Mouse (Mus musculus) MEL (cell line): ENCODE results near the gene Gm8773. TPM values are rescaled to one million over a fixed set of nuclear protein-coding genes. Genes with fewer than 3 reads are reported as not detected.

Experiments used
- DNase-seq: peaks from one replicate; pipeline ENCODE4 v3.0.0; 2011; ENCODE audit warnings: low read depth, low spot score
- H3K27ac ChIP-seq: 2 replicates; pipeline ENCODE4 v1.5.1; 2012; ENCODE audit warnings: low read depth, mild to moderate bottlenecking, control low read depth, low read length, moderate library complexity; ENCODE audit not compliant: control insufficient read depth
- H3K27me3 ChIP-seq, 2 experiments: fragments of 150-350 bp in 1 of 2; sonication (generic) in 1 of 2; 2 replicates each; pipeline ENCODE4 v1.6.1; 2012; ENCODE audit warnings: low read length in 2 of 2, mild to moderate bottlenecking in 2 of 2, improper control_type of control experiment in 1 of 2, moderate library complexity in 1 of 2; ENCODE audit not compliant: insufficient read depth in 2 of 2, control insufficient read depth in 1 of 2
- H3K36me3 ChIP-seq, 2 experiments: 2 replicates each; pipeline ENCODE4 v1.6.1; 2012 to 2014; ENCODE audit warnings: low read length in 2 of 2, improper control_type of control experiment in 1 of 2, inconsistent platforms in 1 of 2, mild to moderate bottlenecking in 1 of 2; ENCODE audit not compliant: insufficient read depth in 2 of 2, control insufficient read depth in 1 of 2
- H3K4me1 ChIP-seq, 2 experiments: fragments of 150-350 bp in 1 of 2; sonication (generic) in 1 of 2; 2 replicates each; pipeline ENCODE4 v1.6.1; 2012; ENCODE audit warnings: low read length in 2 of 2, improper control_type of control experiment in 1 of 2, mild to moderate bottlenecking in 1 of 2; ENCODE audit not compliant: insufficient read depth in 2 of 2, control insufficient read depth in 1 of 2
- H3K4me3 ChIP-seq, 2 experiments: fragments of 150-350 bp in 1 of 2; sonication (generic) in 1 of 2; 2 replicates each; pipeline ENCODE4 v1.5.1; 2012; ENCODE audit warnings: low read depth in 2 of 2, low read length in 2 of 2, mild to moderate bottlenecking in 2 of 2, moderate library complexity in 2 of 2, control low read depth in 1 of 2, improper control_type of control experiment in 1 of 2; ENCODE audit not compliant: control insufficient read depth in 1 of 2, insufficient read depth in 1 of 2
- H3K79me2 ChIP-seq: 2 replicates; pipeline ENCODE4 v1.6.1; 2012; ENCODE audit warnings: mild to moderate bottlenecking, low read length, moderate library complexity; ENCODE audit not compliant: control insufficient read depth, poor library complexity, insufficient read depth
- H3K9ac ChIP-seq: 2 replicates; pipeline ENCODE4 v1.6.1; 2012; ENCODE audit warnings: low read depth, mild to moderate bottlenecking, control low read depth, low read length, moderate library complexity; ENCODE audit not compliant: control insufficient read depth, poor library complexity, severe bottlenecking
- H3K9me3 ChIP-seq: fragments of 150-350 bp; sonication (generic); replicated peaks from 2 replicates; pipeline ENCODE4 v1.6.1; 2012; ENCODE audit warnings: mild to moderate bottlenecking, low read length, improper control_type of control experiment, moderate library complexity; ENCODE audit not compliant: insufficient read depth
- EP300 ChIP-seq, 2 experiments: IDR thresholded peaks; 2 replicates each; pipeline ENCODE4 v1.6.1; 2011; ENCODE audit warnings: improper control_type of control experiment in 2 of 2, low read length in 2 of 2, low read depth in 1 of 2, mild to moderate bottlenecking in 1 of 2
- ETS1 ChIP-seq: IDR thresholded peaks from 2 replicates; pipeline ENCODE4 v1.6.1; 2012; ENCODE audit warnings: low read depth, mild to moderate bottlenecking, inconsistent platforms, low read length, improper control_type of control experiment, moderate library complexity
- HCFC1 ChIP-seq: IDR thresholded peaks from 2 replicates; pipeline ENCODE4 v1.6.1; 2012; ENCODE audit warnings: low read depth, mild to moderate bottlenecking, inconsistent platforms, low read length, improper control_type of control experiment, moderate library complexity
- JUND ChIP-seq: IDR thresholded peaks from 2 replicates; pipeline ENCODE4 v1.6.1; 2011; ENCODE audit warnings: low read depth, mild to moderate bottlenecking, improper control_type of control experiment, low read length
- MAX ChIP-seq: IDR thresholded peaks from 2 replicates; pipeline ENCODE4 v1.6.1; 2011; ENCODE audit warnings: low read length, improper control_type of control experiment
- MAZ ChIP-seq: IDR thresholded peaks from 2 replicates; pipeline ENCODE4 v1.6.1; 2012; ENCODE audit warnings: low read depth, mild to moderate bottlenecking, inconsistent platforms, low read length, improper control_type of control experiment
- MEF2A ChIP-seq: IDR thresholded peaks from 2 replicates; pipeline ENCODE4 v1.6.1; 2014; ENCODE audit warnings: low read depth, mild to moderate bottlenecking, inconsistent platforms, low read length, improper control_type of control experiment; ENCODE audit not compliant: poor library complexity, insufficient replicate concordance, severe bottlenecking; ENCODE audit errors: extremely low read depth
- MYB ChIP-seq: IDR thresholded peaks from 2 replicates; pipeline ENCODE4 v1.6.1; 2011; ENCODE audit warnings: mild to moderate bottlenecking, low read depth, low read length, improper control_type of control experiment
- NRF1 ChIP-seq: IDR thresholded peaks from 2 replicates; pipeline ENCODE4 v1.6.1; 2014; ENCODE audit warnings: low read depth, mild to moderate bottlenecking, inconsistent platforms, low read length, improper control_type of control experiment, moderate library complexity; ENCODE audit not compliant: poor library complexity, insufficient read depth, severe bottlenecking
- POLR2A ChIP-seq, 2 experiments: IDR thresholded peaks; 2 replicates each; pipeline ENCODE4 v1.6.1; 2011 to 2012; ENCODE audit warnings: low read length in 2 of 2, mild to moderate bottlenecking in 2 of 2, control low read depth in 1 of 2, improper control_type of control experiment in 1 of 2, low read depth in 1 of 2, moderate library complexity in 1 of 2; ENCODE audit not compliant: control insufficient read depth in 1 of 2, insufficient read depth in 1 of 2, poor library complexity in 1 of 2
- POLR2AphosphoS2 ChIP-seq: IDR thresholded peaks from 2 replicates; pipeline ENCODE4 v1.6.1; 2011; ENCODE audit warnings: low read length, improper control_type of control experiment
- SMC3 ChIP-seq: IDR thresholded peaks from 2 replicates; pipeline ENCODE4 v1.6.1; 2011; ENCODE audit warnings: low read depth, low read length, improper control_type of control experiment
- TAL1 ChIP-seq: IDR thresholded peaks from 2 replicates; pipeline ENCODE4 v1.6.1; 2012; ENCODE audit warnings: mild to moderate bottlenecking, inconsistent platforms, low read length, moderate library complexity, mixed read lengths
- TBP ChIP-seq: IDR thresholded peaks from 2 replicates; pipeline ENCODE4 v1.8.0; 2011; ENCODE audit warnings: low read depth, low read length, improper control_type of control experiment
- TCF12 ChIP-seq: IDR thresholded peaks from 2 replicates; pipeline ENCODE4 v1.6.1; 2014; ENCODE audit warnings: low read depth, mild to moderate bottlenecking, inconsistent platforms, low read length, improper control_type of control experiment, moderate library complexity
- USF1 ChIP-seq: IDR thresholded peaks from 2 replicates; pipeline ENCODE4 v1.6.1; 2014; ENCODE audit warnings: low read depth, mild to moderate bottlenecking, inconsistent platforms, low read length, improper control_type of control experiment, moderate library complexity
- USF2 ChIP-seq, 2 experiments: IDR thresholded peaks; 2 replicates each; pipeline ENCODE4 v1.6.1; 2011 to 2012; ENCODE audit warnings: improper control_type of control experiment in 2 of 2, low read length in 2 of 2, borderline replicate concordance in 1 of 2, inconsistent platforms in 1 of 2, low read depth in 1 of 2, mild to moderate bottlenecking in 1 of 2; ENCODE audit not compliant: insufficient read depth in 1 of 2
- ZKSCAN1 ChIP-seq: IDR thresholded peaks from 2 replicates; pipeline ENCODE4 v1.6.1; 2012; ENCODE audit warnings: low read depth, mild to moderate bottlenecking, inconsistent platforms, low read length, improper control_type of control experiment, moderate library complexity
- polyA plus RNA-seq, 2 experiments: library from polyadenylated mRNA; stranded (reverse) in 1 of 2; unstranded in 1 of 2; fragments of >175 nt in 1 of 2; fragments of >200 nt in 1 of 2; gene quantifications; 2 replicates each; pipeline versions ENCODE4 v1.2.1 to v1.2.4; 2012; ENCODE audit warnings: low replicate concordance in 2 of 2, low read depth in 1 of 2; ENCODE audit not compliant: insufficient read length in 2 of 2, insufficient read depth in 1 of 2, missing spikeins in 1 of 2
- total RNA-seq: library from RNA; depleted of rRNA; stranded (reverse); fragments of 300-350 nt; gene quantifications from 2 replicates; pipeline ENCODE4 v1.2.3, GENCODE M21; 2012

Gm8773 gene
- total and polyA plus RNA-seq, 3 experiments: not detected

DNA sequence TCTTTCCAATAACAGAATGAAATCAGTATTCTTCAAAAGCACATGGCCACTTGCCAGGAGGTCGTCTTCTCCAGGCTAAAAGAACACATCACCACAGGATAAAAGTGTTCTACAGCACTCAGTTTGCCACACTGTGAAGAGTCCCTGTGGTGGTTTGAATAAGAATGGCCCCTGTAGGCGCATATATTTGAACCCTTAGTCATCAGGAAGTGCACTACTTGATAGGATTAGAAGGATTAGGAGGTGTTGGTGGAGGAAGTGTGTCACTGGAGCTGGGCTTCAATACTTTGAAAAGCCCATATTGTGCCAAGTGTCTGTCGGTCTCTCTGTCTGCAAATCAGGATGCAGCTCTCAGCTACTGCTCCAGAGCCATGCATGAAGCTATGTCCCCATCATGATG is 33.2 kb upstream of the Gm8773 start:
- no peaks in the 10 kb centered on the region for H3K4me1 ChIP-seq
- H3K79me2 ChIP-seq: no peaks in the 10 kb centered on the region
- H3K9ac ChIP-seq: no peak overlapping the region
- H3K36me3 ChIP-seq: peaks cover 0 to 2% of the 10 kb centered on the region in 2 experiments; a peak in 1 of 4 replicates
- no peak for TF ChIP-seq MEF2A
- no peak for TF ChIP-seq TCF12
- TF ChIP-seq POLR2AphosphoS2: no peak
- no peak for TF ChIP-seq USF1
- no peak for TF ChIP-seq ETS1
- no peak for TF ChIP-seq NRF1
- TF ChIP-seq MAZ: no peak
- TF ChIP-seq MYB: no peak
- TF ChIP-seq TBP: no peak
- TF ChIP-seq MAX: no peak
- TF ChIP-seq POLR2A (IDR thresholded peaks at IDR 0.05; ENCODE audit: control insufficient read depth in 1 of 2, insufficient read depth in 1 of 2, low read depth in 1 of 2, low read length in 2 of 2, poor library complexity in 1 of 2): no peak
- TF ChIP-seq EP300 (IDR thresholded peaks at IDR 0.05; ENCODE audit: low read depth in 1 of 2, low read length in 2 of 2): no peak
- TF ChIP-seq USF2 (IDR thresholded peaks at IDR 0.05; ENCODE audit: borderline replicate concordance in 1 of 2, insufficient read depth in 1 of 2, low read depth in 1 of 2, low read length in 2 of 2): no peak
- TF ChIP-seq SMC3: no peak
- TF ChIP-seq ZKSCAN1: no peak
- TF ChIP-seq HCFC1: no peak
- TF ChIP-seq, all 39 proteins: peak for 0
- no peak for DNase-seq
- no peaks in the 10 kb centered on the region for H3K9me3 ChIP-seq
- H3K27ac ChIP-seq: no peak overlapping the region
- no peak overlapping the region for H3K4me3 ChIP-seq
- H3K27me3 ChIP-seq: no peaks in the 10 kb centered on the region

DNA sequence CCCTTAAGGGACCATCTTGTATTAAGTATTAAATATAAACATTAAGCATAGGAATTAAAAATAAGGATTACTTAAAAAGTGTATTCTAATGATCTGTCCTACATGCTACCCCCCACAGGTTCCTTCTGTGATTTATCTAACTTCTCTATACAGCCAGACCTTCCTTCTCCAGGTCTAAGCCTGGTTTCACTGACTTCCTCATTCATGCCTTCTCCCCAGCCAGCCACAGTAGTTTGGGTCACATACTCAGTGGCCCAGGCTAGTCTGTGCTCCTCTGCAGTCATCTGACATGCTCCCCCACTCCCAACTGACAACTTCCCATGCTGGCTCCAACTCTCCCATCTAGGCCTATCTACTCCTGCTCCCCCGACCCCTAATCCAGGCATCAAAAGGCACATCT is 22.5 kb upstream of the Gm8773 start:
- Histone ChIP-seq H3K27me3 (no peaks in the 10 kb centered on the region), H3K9ac (no peak overlapping the region), H3K4me3 (no peak overlapping the region)
- TF ChIP-seq MAX (no peak), TAL1 (no peak), POLR2AphosphoS2 (no peak), JUND (no peak), SMC3 (no peak), TCF12 (no peak), HCFC1 (no peak)
- TF ChIP-seq, all 39 proteins: peak for 0
- Histone ChIP-seq H3K27ac (no peak overlapping the region), H3K4me1 (no peaks in the 10 kb centered on the region), H3K79me2 (no peaks in the 10 kb centered on the region), H3K9me3 (no peaks in the 10 kb centered on the region), H3K36me3 (no peaks in the 10 kb centered on the region)
- peak; percentile 2 for DNase-seq
